Mouse (Mus musculus): ENCODE measurements around the gene H60b.
"Not testable (repeated sequence)": the region's sequence is repeated elsewhere in the genome, so short reads cannot be mapped to it uniquely, and the experiment has no call there.

Gene H60b

DNA sequence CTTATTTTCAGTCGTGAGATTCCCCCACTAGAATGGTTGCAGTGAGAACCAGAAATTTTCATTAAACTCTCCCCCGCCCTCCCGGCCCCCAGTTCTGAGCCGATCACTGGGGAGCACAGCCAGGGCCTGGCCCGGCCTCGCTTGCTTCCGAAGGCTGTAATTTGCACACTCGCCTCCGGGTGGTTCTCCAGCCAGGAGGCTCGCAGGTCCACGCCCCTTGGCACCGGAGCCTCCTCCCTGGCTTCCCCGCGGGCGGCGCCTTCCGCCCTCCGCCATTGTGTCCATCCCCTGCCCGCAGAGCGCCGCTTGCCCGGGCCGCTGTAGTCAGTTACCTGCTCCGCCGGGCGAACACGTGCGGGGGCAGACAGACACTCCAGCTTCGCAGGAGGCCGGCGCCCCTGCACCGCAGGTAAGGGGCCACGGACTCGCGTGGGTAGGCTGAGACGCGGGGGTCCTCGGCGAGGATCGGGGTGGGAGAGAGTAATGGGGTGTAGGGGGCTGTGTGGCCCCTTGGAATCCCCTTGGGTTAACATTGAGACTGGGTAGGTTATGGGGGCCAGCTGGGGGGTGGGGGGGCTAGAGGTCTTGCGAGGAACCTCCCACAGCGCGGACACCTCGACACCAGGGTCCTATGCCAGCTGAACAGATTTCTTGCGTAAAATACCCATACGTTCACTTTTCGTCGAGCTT lies at the start of gene H60b, which contains the start of gene Raet1e:
Gene H60b, plus strand, starts transcription at position 277 of the 690 bp plus-strand sequence.
Gene Raet1e, plus strand, starts transcription at position 260 of the 690 bp plus-strand sequence.
- DNase-seq, result peak; percentile 94

GRCm38 (mm10) chr10:22140665-22141280 lies 17.6 kb upstream of the H60b start:
- peak; percentile 96 for DNase-seq

- peak; percentile 83 for DNase-seq
Measured at GRCm38 (mm10) chr10:22142194-22142593, 16.2 kb upstream of the H60b start.

GRCm38 (mm10) chr10:22142926-22143325 lies 15.5 kb upstream of the H60b start:
- no peak for DNase-seq

DNA sequence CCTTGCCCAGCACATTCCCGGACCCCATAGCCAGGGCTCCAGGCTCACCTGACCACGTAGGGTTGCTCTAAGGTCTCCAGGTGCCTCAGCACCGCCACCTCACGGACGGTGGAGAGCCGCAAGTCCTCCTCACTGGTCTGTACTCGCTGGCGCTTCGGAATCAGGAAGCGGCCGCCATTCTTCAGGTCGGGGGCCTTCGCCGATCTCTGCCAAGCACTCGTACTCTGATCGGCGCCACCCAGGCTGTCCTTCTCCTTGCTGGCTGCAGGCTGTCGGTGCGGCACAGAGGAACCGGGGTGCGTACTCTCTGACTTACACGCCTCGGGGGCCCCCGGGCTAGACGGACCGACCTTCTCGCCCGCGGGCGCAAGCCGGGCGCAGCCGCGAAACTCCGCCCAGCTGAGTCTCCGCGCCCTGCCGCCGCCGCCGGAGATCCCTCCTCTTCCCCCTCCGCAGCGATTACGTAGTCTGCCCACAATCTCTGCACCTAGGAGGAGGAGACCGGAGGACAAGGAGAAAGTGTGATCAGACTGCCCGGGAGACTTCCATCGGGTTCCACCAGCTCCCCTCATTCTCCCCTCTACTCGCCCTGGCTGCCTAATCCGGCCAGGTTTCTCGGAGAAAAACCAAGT lies 9.8 kb upstream of the H60b start:
- peak; percentile 98 for DNase-seq

GRCm38 (mm10) chr10:22149073-22149690 lies 9.2 kb upstream of the H60b start, which contains the start of gene E030030I06Rik:
TSS of gene E030030I06Rik (minus strand) at chr10:22149270.
- DNase-seq, result peak; percentile 86

- DNase-seq, result peak; percentile 91
Measured at GRCm38 (mm10) chr10:22149691-22150465, 8.5 kb upstream of the H60b start.

- DNase-seq, result peak; percentile 88
Measured at GRCm38 (mm10) chr10:22150593-22150992, 7.8 kb upstream of the H60b start.

- peak; percentile 84 for DNase-seq
Measured at GRCm38 (mm10) chr10:22151056-22151862, 7.1 kb upstream of the H60b start.

DNA sequence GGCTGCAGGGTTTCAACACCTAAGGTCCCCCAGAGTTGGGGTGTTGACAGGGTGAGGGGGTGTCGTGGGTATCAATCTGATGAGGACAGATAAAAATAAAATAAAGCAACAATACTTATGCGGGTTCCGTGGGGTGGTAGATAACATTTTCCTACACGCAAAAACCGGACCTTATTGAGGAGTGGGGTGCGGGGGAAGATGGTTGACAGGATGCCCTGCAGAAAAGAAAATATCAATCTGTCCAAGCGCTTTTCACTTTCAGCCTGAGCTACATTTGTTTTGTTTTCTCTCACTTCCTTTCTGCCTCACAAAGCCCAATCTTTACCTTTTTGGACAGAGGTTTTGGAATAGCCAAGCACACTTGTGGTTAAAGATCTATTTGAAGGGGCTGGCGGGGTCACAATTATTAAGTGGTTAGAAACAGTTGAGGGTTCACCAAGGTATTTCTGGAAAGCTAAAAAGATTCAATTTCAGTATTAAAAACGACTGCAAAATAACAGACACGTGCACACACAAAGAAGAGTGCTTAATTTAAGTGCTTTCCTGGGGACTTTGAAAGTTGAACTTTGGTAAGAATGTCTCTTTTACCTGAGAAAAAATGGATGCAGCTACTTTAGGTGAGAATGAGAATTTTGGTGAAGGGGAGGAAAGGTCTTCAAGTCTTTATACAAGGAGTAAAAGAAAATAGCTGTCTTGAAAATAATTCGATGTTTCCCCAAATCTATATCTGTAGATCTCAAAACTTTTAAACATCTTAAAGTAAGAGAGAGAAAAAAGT lies 6.3 kb upstream of the H60b start:
- not testable (repeated sequence) for DNase-seq

DNA sequence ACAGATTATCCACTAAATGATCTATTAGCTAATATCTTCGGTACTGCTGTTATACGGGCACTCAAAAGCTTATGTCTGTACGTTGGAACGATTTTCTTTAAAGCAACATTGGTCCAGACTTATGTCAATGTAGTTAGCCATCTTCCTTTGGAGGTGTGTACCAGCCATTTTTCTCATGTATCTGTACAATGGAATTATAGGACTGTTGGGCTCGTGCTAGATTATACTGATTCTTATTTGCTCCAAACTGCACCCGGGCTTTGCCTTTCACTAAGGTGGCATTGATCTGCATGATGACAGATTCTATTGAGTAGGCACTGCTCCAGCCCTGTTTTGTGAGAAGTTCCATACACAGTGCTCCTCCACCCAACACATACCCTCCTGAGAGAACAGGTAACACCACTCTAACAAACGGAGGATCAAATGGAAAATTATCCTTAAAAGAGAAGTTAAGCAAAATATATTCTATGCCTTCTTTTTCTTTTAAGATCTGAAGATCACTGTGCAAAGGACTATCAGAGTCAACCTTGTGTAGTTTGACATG lies 5.2 kb upstream of the H60b start:
- DNase-seq, result peak; percentile 54

GRCm38 (mm10) chr10:22154127-22154526 lies 4.3 kb upstream of the H60b start:
- peak; percentile 61 for DNase-seq

DNA sequence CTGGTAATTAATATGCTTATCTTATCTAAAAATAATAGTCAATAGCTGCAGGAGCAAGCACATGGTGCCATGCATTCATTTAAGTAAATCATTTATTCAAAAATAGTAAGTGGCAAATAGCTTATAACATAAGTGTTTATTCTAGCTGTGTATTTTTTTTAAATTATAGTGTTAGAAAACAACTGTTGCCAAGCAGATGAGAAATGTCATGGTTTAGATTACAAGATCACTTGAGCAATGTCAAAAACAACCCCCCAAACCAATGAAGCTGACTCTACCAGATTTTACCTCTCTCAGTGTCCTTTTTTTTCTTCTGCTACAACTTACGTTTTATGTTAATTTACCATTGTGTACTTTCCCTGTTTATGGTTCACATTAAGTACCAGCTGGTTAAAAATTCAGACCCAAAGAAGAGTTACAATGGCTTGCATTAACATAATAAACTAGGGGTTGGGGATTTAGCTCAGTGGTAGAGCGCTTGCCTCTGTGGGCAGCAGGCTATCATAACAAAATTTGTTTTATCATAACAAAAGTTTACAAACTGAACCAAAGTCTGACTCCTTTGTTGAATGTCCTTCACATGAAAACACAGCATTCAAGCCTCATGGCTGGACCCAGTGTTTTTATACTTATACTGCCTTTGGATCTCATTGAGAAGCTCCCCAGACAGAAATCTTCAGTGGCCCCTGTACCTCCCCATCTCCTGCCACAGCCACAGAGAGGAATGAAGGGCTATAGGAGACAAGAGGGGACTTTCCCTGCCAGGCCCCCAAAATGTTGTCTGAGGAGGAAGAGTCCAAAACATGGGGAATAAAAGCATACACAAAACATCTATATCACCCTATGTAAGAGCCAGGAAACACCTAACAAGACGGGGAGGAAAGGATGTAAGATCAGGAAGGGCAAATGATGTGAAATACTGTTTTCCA lies 3.3 kb upstream of the H60b start:
- peak; percentile 39 for DNase-seq

GRCm38 (mm10) chr10:22159131-22159561 lies 760 bp downstream of the H60b start:
- peak; percentile 78 for DNase-seq

DNA sequence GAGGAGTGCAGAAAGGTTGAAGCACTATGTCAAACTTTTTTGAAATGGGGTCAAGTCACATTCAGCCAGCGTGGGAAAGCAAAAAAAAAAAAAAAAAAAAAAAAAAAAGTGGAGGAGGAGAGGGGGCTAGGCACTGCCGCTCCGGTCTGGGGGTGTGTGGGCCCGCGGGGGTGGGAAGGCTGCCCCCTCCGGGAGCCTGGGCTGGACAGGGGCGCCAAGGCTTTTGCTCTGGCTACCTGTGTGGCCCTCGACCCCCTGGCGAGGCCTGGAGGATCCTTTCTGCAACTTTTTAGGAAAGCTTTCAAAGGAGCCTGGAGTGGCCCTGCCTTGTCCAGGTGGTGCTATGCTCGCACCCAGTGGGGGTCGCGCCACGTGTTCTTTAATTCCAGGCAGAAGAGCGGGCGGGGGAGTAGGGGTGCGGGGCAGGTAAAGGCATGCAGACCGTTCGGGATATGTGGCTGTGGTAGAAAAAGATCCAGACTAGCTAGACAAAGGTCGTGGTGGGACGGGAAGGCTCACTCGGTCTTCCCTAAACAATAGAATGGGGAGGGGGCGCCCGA lies 1.3 kb downstream of the H60b start:
- DNase-seq, result peak; percentile 82

DNA sequence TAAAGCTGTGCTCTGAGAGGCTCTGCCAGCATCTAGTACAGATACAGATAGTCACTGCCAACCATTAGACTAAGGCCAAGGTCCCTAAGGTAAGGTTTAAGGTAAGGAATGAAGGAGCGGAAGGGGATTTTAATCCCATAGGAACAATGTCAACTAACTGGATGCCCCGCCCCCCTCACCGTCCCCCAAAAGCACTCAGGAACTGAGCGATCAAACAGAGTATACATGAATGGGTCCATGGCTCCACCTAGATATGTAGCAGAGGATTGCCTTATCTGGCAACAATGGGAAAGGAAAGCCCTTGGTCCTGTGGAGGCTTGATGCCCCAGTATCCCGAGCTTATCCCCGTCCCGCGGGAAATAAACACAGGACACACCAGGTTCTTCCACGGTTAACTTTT lies 4.9 kb downstream of the H60b start:
- peak; percentile 69 for DNase-seq

GRCm38 (mm10) chr10:22163705-22164583 lies 5.6 kb downstream of the H60b start:
- DNase-seq, result peak; percentile 96

Measured in heart, adult 11 months (tissue).